Mouse (Mus musculus) stomach, embryonic 16.5 days (tissue): ENCODE results near the gene Rft1. TPM values are rescaled to one million over a fixed set of nuclear protein-coding genes. Genes with fewer than 3 reads are reported as not detected.

ENCODE experiments used
- ATAC-seq: fragments of 200-750 bp; cut with Nextera tagmentation; 2 replicates; pipeline ENCODE4 v1.8.0; 2017; ENCODE audit warnings: moderate number of reproducible peaks, moderate TSS enrichment; ENCODE audit not compliant: insufficient read depth, low FRiP score
- H3K27ac ChIP-seq: fragments of 300-500 bp; sonication (generic); 2 replicates; pipeline ENCODE4 v1.5.1; 2014; ENCODE audit warnings: low read length
- H3K27me3 ChIP-seq: fragments of 300-500 bp; sonication (generic); 2 replicates; pipeline ENCODE4 v1.6.1; 2014; ENCODE audit warnings: low read length, control low read depth, mixed read lengths; ENCODE audit not compliant: control insufficient read depth, insufficient read depth
- H3K36me3 ChIP-seq: fragments of 300-500 bp; sonication (generic); 2 replicates; pipeline ENCODE4 v1.6.1; 2014; ENCODE audit warnings: low read length; ENCODE audit not compliant: control insufficient read depth, insufficient read depth
- H3K4me1 ChIP-seq: fragments of 300-500 bp; sonication (generic); 2 replicates; pipeline ENCODE4 v1.6.1; 2014; ENCODE audit warnings: low read length, control low read depth, mixed read lengths; ENCODE audit not compliant: control insufficient read depth, insufficient read depth
- H3K4me2 ChIP-seq: fragments of 300-500 bp; sonication (generic); 2 replicates; pipeline ENCODE4 v1.6.1; 2014; ENCODE audit warnings: low read depth, low read length, mixed read lengths
- H3K4me3 ChIP-seq: fragments of 300-500 bp; sonication (generic); replicated peaks from 2 replicates; pipeline ENCODE4 v1.5.1; 2014; ENCODE audit warnings: mild to moderate bottlenecking, low read length
- H3K9ac ChIP-seq: fragments of 300-500 bp; sonication (generic); 2 replicates; pipeline ENCODE4 v1.6.1; 2014; ENCODE audit warnings: low read length
- H3K9me3 ChIP-seq: fragments of 300-500 bp; sonication (generic); replicated peaks from 2 replicates; pipeline ENCODE4 v1.6.1; 2016; ENCODE audit warnings: low read length, control low read depth; ENCODE audit not compliant: control insufficient read depth
- WGBS: fragments of 180-500 bp; shearing (Covaris S2); extraction: QIAGEN DNeasy Blood & Tissue Kit; methylation state at CpG from one replicate; pipeline ENCODE4 v1.1.7; 2014; 5-methylcytosine and 5-hydroxymethylcytosine counted together
- polyA plus RNA-seq: library from polyadenylated mRNA; unstranded; fragments of >200 nt; fragmentation: Nextera tagmentation; extraction: Ambion mirVana; gene quantifications from 2 replicates; pipeline ENCODE4 v1.2.1, GENCODE M21; 2015

The Rft1 gene
- polyA plus RNA-seq, 1 experiment from 2014 or later, result 17.7 TPM

GRCm38 (mm10) chr14:30682131-30682530 lies 28.0 kb downstream of the Rft1 start:
- 0 out of 2 replicates have a peak, but pooled peaks cover 4% of the 10 kb centered on the region for H3K36me3 ChIP-seq
- no peak overlapping the region for H3K4me3 ChIP-seq
- no peaks in the 10 kb centered on the region for H3K27me3 ChIP-seq
- no peak overlapping the region for H3K9ac ChIP-seq
- no peak overlapping the region for H3K4me2 ChIP-seq
- H3K4me1 ChIP-seq, result no peaks in the 10 kb centered on the region
- H3K9me3 ChIP-seq, result no peaks in the 10 kb centered on the region
- no peak overlapping the region for H3K27ac ChIP-seq
- ATAC-seq, result no peak
- 93% methylated on average over 3 of the region's 3 CpGs for WGBS

GRCm38 (mm10) chr14:30690685-30691084 lies 36.5 kb downstream of the Rft1 start:
- Histone ChIP-seq H3K27ac (no peak overlapping the region), H3K36me3 (no peaks in the 10 kb centered on the region), H3K4me2 (no peak overlapping the region), H3K4me3 (no peak overlapping the region), H3K9me3 (no peaks in the 10 kb centered on the region), H3K9ac (no peak overlapping the region), H3K4me1 (peaks cover 3% of the 10 kb centered on the region; the same call in 1 of the 2 replicates), H3K27me3 (no peaks in the 10 kb centered on the region)
- 65% methylated on average over 3 of the region's 3 CpGs for WGBS
- ATAC-seq, result no peak

GRCm38 (mm10) chr14:30692439-30692838 lies 38.3 kb downstream of the Rft1 start:
- no peaks in the 10 kb centered on the region for H3K27me3 ChIP-seq
- H3K4me2 ChIP-seq, result no peak overlapping the region
- H3K36me3 ChIP-seq, result no peaks in the 10 kb centered on the region
- H3K9ac ChIP-seq, result no peak overlapping the region
- WGBS, result 85% methylated on average over 6 of the region's 6 CpGs
- no peak for ATAC-seq
- H3K27ac ChIP-seq, result no peak overlapping the region
- peaks cover 3% of the 10 kb centered on the region; the same call in 1 of the 2 replicates for H3K4me1 ChIP-seq
- H3K4me3 ChIP-seq, result no peak overlapping the region
- no peaks in the 10 kb centered on the region for H3K9me3 ChIP-seq

- ATAC-seq, result no peak
- H3K4me1 ChIP-seq, result peaks cover 3% of the 10 kb centered on the region; the same call in 1 of the 2 replicates
- WGBS, result 83% methylated on average over 2 of the region's 2 CpGs
- no peak overlapping the region for H3K9ac ChIP-seq
- H3K4me3 ChIP-seq, result no peak overlapping the region
- no peaks in the 10 kb centered on the region for H3K27me3 ChIP-seq
- no peak overlapping the region for H3K4me2 ChIP-seq
- H3K27ac ChIP-seq, result no peak overlapping the region
- H3K9me3 ChIP-seq, result no peaks in the 10 kb centered on the region
- H3K36me3 ChIP-seq, result no peaks in the 10 kb centered on the region
Measured at GRCm38 (mm10) chr14:30694786-30695185, 40.6 kb downstream of the Rft1 start.

GRCm38 (mm10) chr14:30695609-30696008 lies 41.4 kb downstream of the Rft1 start:
- Histone ChIP-seq H3K4me1 (peaks cover 3% of the 10 kb centered on the region; the same call in 1 of the 2 replicates), H3K36me3 (no peaks in the 10 kb centered on the region), H3K4me3 (no peak overlapping the region), H3K4me2 (no peak overlapping the region), H3K9me3 (no peaks in the 10 kb centered on the region), H3K9ac (no peak overlapping the region), H3K27me3 (no peaks in the 10 kb centered on the region), H3K27ac (no peak overlapping the region)
- no peak for ATAC-seq
- 48% methylated on average over 4 of the region's 4 CpGs for WGBS

GRCm38 (mm10) chr14:30697407-30698052 lies 43.4 kb downstream of the Rft1 start:
- no peak overlapping the region for H3K27ac ChIP-seq
- WGBS, result 73% methylated on average over 15 of the region's 15 CpGs
- H3K4me1 ChIP-seq, result peaks cover 3% of the 10 kb centered on the region; the same call in 1 of the 2 replicates
- no peak overlapping the region for H3K9ac ChIP-seq
- H3K4me3 ChIP-seq, result no peak overlapping the region
- no peak for ATAC-seq
- H3K9me3 ChIP-seq, result no peaks in the 10 kb centered on the region
- no peaks in the 10 kb centered on the region for H3K27me3 ChIP-seq
- no peaks in the 10 kb centered on the region for H3K36me3 ChIP-seq
- H3K4me2 ChIP-seq, result no peak overlapping the region

GRCm38 (mm10) chr14:30699656-30700055 lies 45.5 kb downstream of the Rft1 start:
- Histone ChIP-seq H3K4me2 (no peak overlapping the region), H3K4me3 (no peak overlapping the region), H3K36me3 (no peaks in the 10 kb centered on the region), H3K27me3 (no peaks in the 10 kb centered on the region), H3K9me3 (no peaks in the 10 kb centered on the region), H3K4me1 (peaks cover 3% of the 10 kb centered on the region; the same call in 1 of the 2 replicates), H3K9ac (no peak overlapping the region), H3K27ac (no peak overlapping the region)
- WGBS, result 41% methylated on average over 8 of the region's 8 CpGs
- ATAC-seq, result no peak

GRCm38 (mm10) chr14:30702512-30702911 lies 48.4 kb downstream of the Rft1 start:
- 61% methylated on average over 5 of the region's 5 CpGs for WGBS
- no peaks in the 10 kb centered on the region for H3K4me1 ChIP-seq
- no peak overlapping the region for H3K4me3 ChIP-seq
- H3K9me3 ChIP-seq, result no peaks in the 10 kb centered on the region
- H3K27ac ChIP-seq, result no peak overlapping the region
- no peaks in the 10 kb centered on the region for H3K36me3 ChIP-seq
- H3K27me3 ChIP-seq, result no peaks in the 10 kb centered on the region
- no peak overlapping the region for H3K4me2 ChIP-seq
- no peak overlapping the region for H3K9ac ChIP-seq
- ATAC-seq, result no peak

- H3K4me3 ChIP-seq, result no peak overlapping the region
- 71% methylated on average over 5 of the region's 5 CpGs for WGBS
- H3K9ac ChIP-seq, result no peak overlapping the region
- no peak overlapping the region for H3K27ac ChIP-seq
- H3K9me3 ChIP-seq, result no peaks in the 10 kb centered on the region
- no peaks in the 10 kb centered on the region for H3K27me3 ChIP-seq
- H3K36me3 ChIP-seq, result no peaks in the 10 kb centered on the region
- H3K4me1 ChIP-seq, result no peaks in the 10 kb centered on the region
- no peak overlapping the region for H3K4me2 ChIP-seq
- no peak for ATAC-seq
Measured at GRCm38 (mm10) chr14:30703079-30703478, 48.9 kb downstream of the Rft1 start.
